Mouse (Mus musculus) MEL (cell line): Measurements from ENCODE around the gene Zdhhc12. TPM values are rescaled to one million over a fixed set of nuclear protein-coding genes. Genes with fewer than 3 reads are reported as not detected.

Source experiments
- DNase-seq: peaks from one replicate; pipeline ENCODE4 v3.0.0; 2011; ENCODE audit warnings: low read depth, low spot score
- H3K27ac ChIP-seq: 2 replicates; pipeline ENCODE4 v1.5.1; 2012; ENCODE audit warnings: low read depth, mild to moderate bottlenecking, control low read depth, low read length, moderate library complexity; ENCODE audit not compliant: control insufficient read depth
- H3K27me3 ChIP-seq, 2 experiments: fragments of 150-350 bp in 1 of 2; sonication (generic) in 1 of 2; 2 replicates each; pipeline ENCODE4 v1.6.1; 2012; ENCODE audit warnings: low read length in 2 of 2, mild to moderate bottlenecking in 2 of 2, improper control_type of control experiment in 1 of 2, moderate library complexity in 1 of 2; ENCODE audit not compliant: insufficient read depth in 2 of 2, control insufficient read depth in 1 of 2
- H3K36me3 ChIP-seq, 2 experiments: 2 replicates each; pipeline ENCODE4 v1.6.1; 2012 to 2014; ENCODE audit warnings: low read length in 2 of 2, improper control_type of control experiment in 1 of 2, inconsistent platforms in 1 of 2, mild to moderate bottlenecking in 1 of 2; ENCODE audit not compliant: insufficient read depth in 2 of 2, control insufficient read depth in 1 of 2
- H3K4me1 ChIP-seq, 2 experiments: fragments of 150-350 bp in 1 of 2; sonication (generic) in 1 of 2; 2 replicates each; pipeline ENCODE4 v1.6.1; 2012; ENCODE audit warnings: low read length in 2 of 2, improper control_type of control experiment in 1 of 2, mild to moderate bottlenecking in 1 of 2; ENCODE audit not compliant: insufficient read depth in 2 of 2, control insufficient read depth in 1 of 2
- H3K4me3 ChIP-seq, 2 experiments: fragments of 150-350 bp in 1 of 2; sonication (generic) in 1 of 2; 2 replicates each; pipeline ENCODE4 v1.5.1; 2012; ENCODE audit warnings: low read depth in 2 of 2, low read length in 2 of 2, mild to moderate bottlenecking in 2 of 2, moderate library complexity in 2 of 2, control low read depth in 1 of 2, improper control_type of control experiment in 1 of 2; ENCODE audit not compliant: control insufficient read depth in 1 of 2, insufficient read depth in 1 of 2
- H3K79me2 ChIP-seq: 2 replicates; pipeline ENCODE4 v1.6.1; 2012; ENCODE audit warnings: mild to moderate bottlenecking, low read length, moderate library complexity; ENCODE audit not compliant: control insufficient read depth, poor library complexity, insufficient read depth
- H3K9ac ChIP-seq: 2 replicates; pipeline ENCODE4 v1.6.1; 2012; ENCODE audit warnings: low read depth, mild to moderate bottlenecking, control low read depth, low read length, moderate library complexity; ENCODE audit not compliant: control insufficient read depth, poor library complexity, severe bottlenecking
- H3K9me3 ChIP-seq: fragments of 150-350 bp; sonication (generic); replicated peaks from 2 replicates; pipeline ENCODE4 v1.6.1; 2012; ENCODE audit warnings: mild to moderate bottlenecking, low read length, improper control_type of control experiment, moderate library complexity; ENCODE audit not compliant: insufficient read depth
- BHLHE40 ChIP-seq: IDR thresholded peaks from 2 replicates; pipeline ENCODE4 v1.6.1; 2012; ENCODE audit warnings: low read depth, mild to moderate bottlenecking, inconsistent platforms, low read length, improper control_type of control experiment, borderline replicate concordance
- CHD1 ChIP-seq: IDR thresholded peaks from 2 replicates; pipeline ENCODE4 v1.6.1; 2012; ENCODE audit warnings: low read depth, mild to moderate bottlenecking, inconsistent platforms, low read length, improper control_type of control experiment
- CHD2 ChIP-seq: IDR thresholded peaks from 2 replicates; pipeline ENCODE4 v1.6.1; 2011; ENCODE audit warnings: low read length, improper control_type of control experiment
- E2F4 ChIP-seq: IDR thresholded peaks from 2 replicates; pipeline ENCODE4 v1.6.1; 2011; ENCODE audit warnings: low read depth, low read length, improper control_type of control experiment, borderline replicate concordance
- ELF1 ChIP-seq: IDR thresholded peaks from 2 replicates; pipeline ENCODE4 v1.6.1; 2014; ENCODE audit warnings: low read depth, mild to moderate bottlenecking, inconsistent platforms, low read length, improper control_type of control experiment, moderate library complexity
- ETS1 ChIP-seq: IDR thresholded peaks from 2 replicates; pipeline ENCODE4 v1.6.1; 2012; ENCODE audit warnings: low read depth, mild to moderate bottlenecking, inconsistent platforms, low read length, improper control_type of control experiment, moderate library complexity
- GABPA ChIP-seq: IDR thresholded peaks from 2 replicates; pipeline ENCODE4 v1.6.1; 2012; ENCODE audit warnings: low read depth, mild to moderate bottlenecking, inconsistent platforms, low read length, improper control_type of control experiment, moderate library complexity
- HCFC1 ChIP-seq: IDR thresholded peaks from 2 replicates; pipeline ENCODE4 v1.6.1; 2012; ENCODE audit warnings: low read depth, mild to moderate bottlenecking, inconsistent platforms, low read length, improper control_type of control experiment, moderate library complexity
- KAT2A ChIP-seq: conservative IDR thresholded peaks from 2 replicates; pipeline ENCODE4 v1.6.1; 2012; ENCODE audit warnings: low read depth, low read length, improper control_type of control experiment, inconsistent platforms
- MAFK ChIP-seq: IDR thresholded peaks from 2 replicates; pipeline ENCODE4 v1.6.1; 2011; ENCODE audit warnings: low read depth, mild to moderate bottlenecking, low read length, improper control_type of control experiment, borderline replicate concordance
- MAX ChIP-seq: IDR thresholded peaks from 2 replicates; pipeline ENCODE4 v1.6.1; 2011; ENCODE audit warnings: low read length, improper control_type of control experiment
- MAZ ChIP-seq: IDR thresholded peaks from 2 replicates; pipeline ENCODE4 v1.6.1; 2012; ENCODE audit warnings: low read depth, mild to moderate bottlenecking, inconsistent platforms, low read length, improper control_type of control experiment
- MXI1 ChIP-seq: IDR thresholded peaks from 2 replicates; pipeline ENCODE4 v1.6.1; 2011; ENCODE audit warnings: mild to moderate bottlenecking, low read depth, low read length, improper control_type of control experiment
- MYB ChIP-seq: IDR thresholded peaks from 2 replicates; pipeline ENCODE4 v1.6.1; 2011; ENCODE audit warnings: mild to moderate bottlenecking, low read depth, low read length, improper control_type of control experiment
- MYC ChIP-seq: IDR thresholded peaks from 2 replicates; pipeline ENCODE4 v1.6.1; 2011; ENCODE audit warnings: low read depth, mild to moderate bottlenecking, low read length, improper control_type of control experiment, moderate library complexity
- NRF1 ChIP-seq: IDR thresholded peaks from 2 replicates; pipeline ENCODE4 v1.6.1; 2014; ENCODE audit warnings: low read depth, mild to moderate bottlenecking, inconsistent platforms, low read length, improper control_type of control experiment, moderate library complexity; ENCODE audit not compliant: poor library complexity, insufficient read depth, severe bottlenecking
- POLR2AphosphoS5 ChIP-seq: IDR thresholded peaks from 2 replicates; pipeline ENCODE4 v1.6.1; 2012; ENCODE audit warnings: low read depth, borderline replicate concordance, mild to moderate bottlenecking, inconsistent platforms, low read length, moderate library complexity, mixed read lengths
- RCOR1 ChIP-seq: IDR thresholded peaks from 2 replicates; pipeline ENCODE4 v1.6.1; 2012; ENCODE audit warnings: low read depth, mild to moderate bottlenecking, inconsistent platforms, low read length, improper control_type of control experiment
- SMC3 ChIP-seq: IDR thresholded peaks from 2 replicates; pipeline ENCODE4 v1.6.1; 2011; ENCODE audit warnings: low read depth, low read length, improper control_type of control experiment
- TAL1 ChIP-seq: IDR thresholded peaks from 2 replicates; pipeline ENCODE4 v1.6.1; 2012; ENCODE audit warnings: mild to moderate bottlenecking, inconsistent platforms, low read length, moderate library complexity, mixed read lengths
- TBP ChIP-seq: IDR thresholded peaks from 2 replicates; pipeline ENCODE4 v1.8.0; 2011; ENCODE audit warnings: low read depth, low read length, improper control_type of control experiment
- TCF12 ChIP-seq: IDR thresholded peaks from 2 replicates; pipeline ENCODE4 v1.6.1; 2014; ENCODE audit warnings: low read depth, mild to moderate bottlenecking, inconsistent platforms, low read length, improper control_type of control experiment, moderate library complexity
- UBTF ChIP-seq: IDR thresholded peaks from 2 replicates; pipeline ENCODE4 v1.6.1; 2012; ENCODE audit warnings: low read depth, mild to moderate bottlenecking, inconsistent platforms, low read length, improper control_type of control experiment, moderate library complexity, borderline replicate concordance; ENCODE audit not compliant: insufficient read depth
- USF1 ChIP-seq: IDR thresholded peaks from 2 replicates; pipeline ENCODE4 v1.6.1; 2014; ENCODE audit warnings: low read depth, mild to moderate bottlenecking, inconsistent platforms, low read length, improper control_type of control experiment, moderate library complexity
- USF2 ChIP-seq, 2 experiments: IDR thresholded peaks; 2 replicates each; pipeline ENCODE4 v1.6.1; 2011 to 2012; ENCODE audit warnings: improper control_type of control experiment in 2 of 2, low read length in 2 of 2, borderline replicate concordance in 1 of 2, inconsistent platforms in 1 of 2, low read depth in 1 of 2, mild to moderate bottlenecking in 1 of 2; ENCODE audit not compliant: insufficient read depth in 1 of 2
- ZC3H11A ChIP-seq: IDR thresholded peaks from 2 replicates; pipeline ENCODE4 v1.6.1; 2012; ENCODE audit warnings: low read depth, mild to moderate bottlenecking, inconsistent platforms, low read length, improper control_type of control experiment
- ZKSCAN1 ChIP-seq: IDR thresholded peaks from 2 replicates; pipeline ENCODE4 v1.6.1; 2012; ENCODE audit warnings: low read depth, mild to moderate bottlenecking, inconsistent platforms, low read length, improper control_type of control experiment, moderate library complexity
- ZNF384 ChIP-seq: IDR thresholded peaks from 2 replicates; pipeline ENCODE4 v1.6.1; 2012; ENCODE audit warnings: low read depth, mild to moderate bottlenecking, inconsistent platforms, low read length, improper control_type of control experiment
- polyA plus RNA-seq, 2 experiments: library from polyadenylated mRNA; stranded (reverse) in 1 of 2; unstranded in 1 of 2; fragments of >175 nt in 1 of 2; fragments of >200 nt in 1 of 2; gene quantifications; 2 replicates each; pipeline versions ENCODE4 v1.2.1 to v1.2.4; 2012; ENCODE audit warnings: low replicate concordance in 2 of 2, low read depth in 1 of 2; ENCODE audit not compliant: insufficient read length in 2 of 2, insufficient read depth in 1 of 2, missing spikeins in 1 of 2
- total RNA-seq: library from RNA; depleted of rRNA; stranded (reverse); fragments of 300-350 nt; gene quantifications from 2 replicates; pipeline ENCODE4 v1.2.3, GENCODE M21; 2012

The Zdhhc12 gene
- total and polyA plus RNA-seq, 3 experiments, result 25.1 to 42.1 TPM; not detected in 1

DNA sequence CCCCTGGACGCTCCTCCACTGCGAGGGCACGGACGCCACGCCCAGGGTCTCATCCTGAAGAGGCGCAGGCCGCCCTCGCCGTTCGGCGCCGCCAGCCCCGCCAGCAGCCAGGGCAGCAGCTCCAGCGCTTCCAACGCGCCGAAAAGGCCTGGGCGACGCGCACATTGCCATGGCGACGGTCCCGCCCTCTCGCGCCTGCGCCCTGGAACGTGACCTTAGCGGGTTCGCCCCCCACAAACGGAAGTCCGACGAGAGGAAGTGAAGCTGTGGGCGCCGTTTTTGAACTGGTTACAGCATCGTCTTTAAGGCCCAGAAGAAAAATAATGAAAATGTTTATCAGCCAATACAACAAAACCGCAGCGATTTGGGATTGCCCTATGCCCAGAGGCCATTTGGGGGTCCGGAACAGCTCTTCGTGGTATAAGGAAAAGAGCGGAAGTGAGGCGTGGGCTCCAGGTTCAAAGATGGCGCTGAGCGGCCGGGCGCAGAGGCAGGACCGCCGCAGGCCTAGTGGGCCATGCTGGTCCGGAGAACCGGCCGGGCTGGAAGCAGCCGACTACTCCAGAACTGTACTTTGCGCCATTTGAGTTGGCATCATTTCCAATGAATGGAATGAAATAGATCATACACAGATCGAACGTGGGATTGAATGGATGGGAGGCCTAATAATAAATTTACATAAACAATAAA lies 44.6 kb downstream of the Zdhhc12 start, which contains the start of gene Wdr34 (continued):
- TF ChIP-seq RCOR1, result peak; percentile 25; the same call in 1 of the 2 replicates
- peak; percentile 83 for TF ChIP-seq KAT2A
- TF ChIP-seq MAX, result no peak; the same call in 1 of the 2 replicates
- TF ChIP-seq NRF1, result peak; percentile 95
- TF ChIP-seq SMC3, result no peak
- TF ChIP-seq MXI1, result peak; percentile 95
- no peak for TF ChIP-seq ZC3H11A

GRCm38 (mm10) chr2:30048101-30048501 lies 45.3 kb downstream of the Zdhhc12 start:
- Histone ChIP-seq H3K9me3 (no peaks in the 10 kb centered on the region), H3K27ac (peak overlapping the region; percentile 74)

GRCm38 (mm10) chr2:30047127-30047526 lies 46.3 kb downstream of the Zdhhc12 start:
- Histone ChIP-seq H3K79me2 (peaks cover 15% of the 10 kb centered on the region), H3K4me3 (no peak overlapping the region), H3K9ac (0 out of 2 replicates have a peak overlapping the region, but pooled peaks have one; percentile 3), H3K4me1 (peaks cover 2 to 28% of the 10 kb centered on the region in 2 experiments), H3K27ac (no peak overlapping the region), H3K9me3 (no peaks in the 10 kb centered on the region), H3K27me3 (no peaks in the 10 kb centered on the region), H3K36me3 (peaks cover 0 to 20% of the 10 kb centered on the region in 2 experiments; a peak in 2 of 4 replicates)
- DNase-seq, result no peak
- TF ChIP-seq HCFC1 (no peak), ZC3H11A (no peak), BHLHE40 (no peak), E2F4 (no peak), USF1 (no peak), MXI1 (no peak), MAFK (no peak)

More at GRCm38 (mm10) chr2:30048101-30048501, 45.3 kb downstream of the Zdhhc12 start:
- H3K9ac ChIP-seq, result peak overlapping the region; percentile 76
- DNase-seq, result peak; percentile 70
- H3K4me3 ChIP-seq, result peak overlapping the region; percentile 61 to 64
- no peaks in the 10 kb centered on the region for H3K27me3 ChIP-seq
- peaks cover 2 to 28% of the 10 kb centered on the region in 2 experiments for H3K4me1 ChIP-seq
- peaks cover 0 to 20% of the 10 kb centered on the region in 2 experiments; a peak in 2 of 4 replicates for H3K36me3 ChIP-seq
- no peak for TF ChIP-seq MYB
- no peak for TF ChIP-seq NRF1
- peak; percentile 90 for TF ChIP-seq ZNF384
- no peak for TF ChIP-seq ZC3H11A
- TF ChIP-seq USF1, result no peak
- TF ChIP-seq POLR2AphosphoS5, result no peak
- TF ChIP-seq RCOR1, result no peak
- TF ChIP-seq UBTF, result no peak
- TF ChIP-seq CHD1, result 0 out of 2 replicates have a peak, but pooled peaks have one; percentile 76
- no peak for TF ChIP-seq TCF12
- no peak for TF ChIP-seq TAL1
- TF ChIP-seq ELF1, result no peak
- TF ChIP-seq MXI1, result peak; percentile 90
- no peak for TF ChIP-seq ZKSCAN1
- TF ChIP-seq MAZ, result no peak
- no peak for TF ChIP-seq CHD2
- TF ChIP-seq BHLHE40, result peak; percentile 78
- no peak for TF ChIP-seq GABPA
- TF ChIP-seq MYC, result peak; percentile 98
- TF ChIP-seq ETS1, result peak; percentile 84
- TF ChIP-seq USF2 (IDR thresholded peaks at IDR 0.05; ENCODE audit: borderline replicate concordance in 1 of 2, insufficient read depth in 1 of 2, low read depth in 1 of 2, low read length in 2 of 2), result no peak
- peak; percentile 94 for TF ChIP-seq MAX
- TF ChIP-seq TBP, result 0 out of 2 replicates have a peak, but pooled peaks have one; percentile 23
- TF ChIP-seq, all 39 proteins: peak for 8
- peaks cover 15% of the 10 kb centered on the region for H3K79me2 ChIP-seq
